Mouse (Mus musculus): ENCODE results near the gene 4930522H14Rik.

The 4930522H14Rik gene

GRCm38 (mm10) chr4:109477454-109477853 is 53.6 kb downstream of the 4930522H14Rik start:
- in situ Hi-C loops (cut with MboI; ENCODE audit: low pct_unique_long_range_greater_than_20kb in 1 of 2, low sequenced_read_pairs in 2 of 2, unreplicated experiment in 1 of 2) = no loop called here

GRCm38 (mm10) chr4:109476554-109477014 is 54.5 kb downstream of the 4930522H14Rik start:
- in situ Hi-C loops (cut with MboI; ENCODE audit: low pct_unique_long_range_greater_than_20kb in 1 of 2, low sequenced_read_pairs in 2 of 2, unreplicated experiment in 1 of 2) = no loop called here

- in situ Hi-C loops (cut with MboI; ENCODE audit: low pct_unique_long_range_greater_than_20kb in 1 of 2, low sequenced_read_pairs in 2 of 2, unreplicated experiment in 1 of 2) = no loop called here
Measured at GRCm38 (mm10) chr4:109475577-109476553, 55.2 kb downstream of the 4930522H14Rik start.

- in situ Hi-C loops (cut with MboI; ENCODE audit: low pct_unique_long_range_greater_than_20kb in 1 of 2, low sequenced_read_pairs in 2 of 2, unreplicated experiment in 1 of 2) = no loop called here
Measured at GRCm38 (mm10) chr4:109475078-109475477, 56.0 kb downstream of the 4930522H14Rik start.

- in situ Hi-C loops (cut with MboI; ENCODE audit: low pct_unique_long_range_greater_than_20kb in 1 of 2, low sequenced_read_pairs in 2 of 2, unreplicated experiment in 1 of 2) = no loop called here
Measured at GRCm38 (mm10) chr4:109472566-109472965, 58.5 kb downstream of the 4930522H14Rik start.

- in situ Hi-C loops (cut with MboI; ENCODE audit: low pct_unique_long_range_greater_than_20kb in 1 of 2, low sequenced_read_pairs in 2 of 2, unreplicated experiment in 1 of 2) = no loop called here
Measured at GRCm38 (mm10) chr4:109471606-109472005, 59.5 kb downstream of the 4930522H14Rik start.

- in situ Hi-C loops (cut with MboI; ENCODE audit: low pct_unique_long_range_greater_than_20kb in 1 of 2, low sequenced_read_pairs in 2 of 2, unreplicated experiment in 1 of 2) = no loop called here
Measured at GRCm38 (mm10) chr4:109467687-109468086, 63.4 kb downstream of the 4930522H14Rik start.

- in situ Hi-C loops (cut with MboI; ENCODE audit: low pct_unique_long_range_greater_than_20kb in 1 of 2, low sequenced_read_pairs in 2 of 2, unreplicated experiment in 1 of 2) = no loop called here
Measured at GRCm38 (mm10) chr4:109463892-109464291, 67.2 kb downstream of the 4930522H14Rik start.

- in situ Hi-C loops (cut with MboI; ENCODE audit: low pct_unique_long_range_greater_than_20kb in 1 of 2, low sequenced_read_pairs in 2 of 2, unreplicated experiment in 1 of 2) = no loop called here
Measured at GRCm38 (mm10) chr4:109460421-109461179, 70.5 kb downstream of the 4930522H14Rik start.

GRCm38 (mm10) chr4:109456821-109457220 is 74.3 kb downstream of the 4930522H14Rik start:
- in situ Hi-C loops (cut with MboI; ENCODE audit: low pct_unique_long_range_greater_than_20kb in 1 of 2, low sequenced_read_pairs in 2 of 2, unreplicated experiment in 1 of 2) = no loop called here
